Mouse (Mus musculus) 3T3-L1 (cell line): ENCODE measurements around the gene Smco4.
A peak's percentile ranks its signal among the peaks of the same experiment; 100 is the strongest.

Source experiments
- DNase-seq: peaks from one replicate; pipeline ENCODE4 v3.0.0-alpha.2; 2015; ENCODE audit warnings: low read depth, low spot score

Smco4 gene

GRCm38 (mm10) chr9:15506863-15507262, 13.6 kb downstream of the Smco4 start:
- no peak for DNase-seq

- DNase-seq = peak; percentile 2
Observed at GRCm38 (mm10) chr9:15507431-15507875, 14.2 kb downstream of the Smco4 start.

GRCm38 (mm10) chr9:15509363-15509762, 16.1 kb downstream of the Smco4 start:
- no peak for DNase-seq

GRCm38 (mm10) chr9:15510557-15511310, 17.5 kb downstream of the Smco4 start:
- no peak for DNase-seq

- no peak for DNase-seq
Observed at GRCm38 (mm10) chr9:15512918-15513317, 19.7 kb downstream of the Smco4 start.

- no peak for DNase-seq
Observed at GRCm38 (mm10) chr9:15516007-15516406, 22.8 kb downstream of the Smco4 start.

- no peak for DNase-seq
Observed at GRCm38 (mm10) chr9:15517979-15518378, 24.7 kb downstream of the Smco4 start.

- DNase-seq = no peak
Observed at GRCm38 (mm10) chr9:15522348-15522747, 29.1 kb downstream of the Smco4 start.

GRCm38 (mm10) chr9:15522887-15523286, 29.7 kb downstream of the Smco4 start:
- DNase-seq = no peak

- no peak for DNase-seq
Observed at GRCm38 (mm10) chr9:15523646-15524045, 30.4 kb downstream of the Smco4 start.

- DNase-seq = no peak
Observed at GRCm38 (mm10) chr9:15525246-15525645, 32.0 kb downstream of the Smco4 start.

- no peak for DNase-seq
Observed at GRCm38 (mm10) chr9:15526539-15526938, 33.3 kb downstream of the Smco4 start.

- no peak for DNase-seq
Observed at GRCm38 (mm10) chr9:15527846-15528245, 34.6 kb downstream of the Smco4 start.

GRCm38 (mm10) chr9:15528368-15528767, 35.1 kb downstream of the Smco4 start:
- no peak for DNase-seq

- peak; percentile 3 for DNase-seq
Observed at GRCm38 (mm10) chr9:15529275-15529964, 36.2 kb downstream of the Smco4 start.

GRCm38 (mm10) chr9:15529965-15530320, 36.7 kb downstream of the Smco4 start:
- no peak for DNase-seq

- no peak for DNase-seq
Observed at GRCm38 (mm10) chr9:15531204-15531603, 38.0 kb downstream of the Smco4 start.

- no peak for DNase-seq
Observed at GRCm38 (mm10) chr9:15533336-15534070, 40.3 kb downstream of the Smco4 start.

GRCm38 (mm10) chr9:15534110-15534509, 40.9 kb downstream of the Smco4 start:
- peak; percentile 4 for DNase-seq

- no peak for DNase-seq
Observed at GRCm38 (mm10) chr9:15535418-15535817, 42.2 kb downstream of the Smco4 start.

GRCm38 (mm10) chr9:15536861-15537426, 43.7 kb downstream of the Smco4 start:
- no peak for DNase-seq

GRCm38 (mm10) chr9:15537455-15538048, 44.3 kb downstream of the Smco4 start:
- no peak for DNase-seq
